Mouse (Mus musculus) effector memory CD4-positive, alpha-beta T cell, adult 7 months (primary cell): Measurements from ENCODE around the gene Grem1. TPM values are rescaled to one million over a fixed set of nuclear protein-coding genes. Genes with fewer than 3 reads are reported as not detected.

Experiments
- polyA plus RNA-seq: library from polyadenylated mRNA; unstranded; fragments of 100-300 nt; shearing (Covaris generic); gene quantifications from one replicate; pipeline ENCODE4 v1.2.1, GENCODE M21; 2017

The Grem1 gene
- polyA plus RNA-seq = not detected

DNA sequence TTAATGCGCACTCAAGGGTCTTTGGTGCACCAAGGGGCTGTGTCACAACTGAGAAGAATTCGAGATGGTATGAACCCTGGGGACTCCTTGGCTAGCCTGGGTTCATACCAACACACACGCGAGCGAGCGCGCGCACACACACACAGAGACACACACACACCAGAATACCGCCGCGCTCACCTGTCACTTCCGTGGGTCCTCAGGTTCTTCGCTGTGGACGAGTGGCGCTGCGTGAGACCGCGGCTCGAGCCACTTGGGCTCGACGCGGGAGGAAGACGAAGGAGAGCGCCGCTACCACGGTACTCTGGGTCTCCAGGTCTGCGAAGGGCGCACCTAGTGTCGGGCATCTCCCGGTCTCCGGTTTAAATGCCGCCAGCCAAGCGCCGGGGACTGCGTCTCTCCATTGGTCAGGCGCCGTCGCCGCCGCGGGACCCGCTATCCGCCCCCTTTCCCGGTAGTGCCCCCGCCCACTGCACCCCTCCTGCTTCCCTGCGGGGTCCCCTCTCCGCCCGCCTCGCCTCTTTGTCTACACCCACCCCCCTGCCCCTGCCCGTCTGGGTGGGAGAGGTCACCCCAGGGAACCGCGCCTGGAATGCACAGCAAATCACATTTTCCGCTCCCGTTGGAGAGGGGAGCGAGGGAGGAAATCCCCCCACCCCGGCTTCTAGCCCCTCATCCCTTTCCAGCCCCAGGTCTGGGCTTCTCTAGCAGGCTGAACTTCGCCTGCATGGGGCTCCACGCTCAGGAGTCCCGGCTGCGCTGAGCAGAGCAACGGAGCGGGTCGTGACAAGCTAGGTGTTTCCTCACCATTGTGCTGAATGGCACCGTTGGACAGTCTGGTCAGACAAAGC lies at the start of gene Grem1:
Grem1 (minus strand) TSS at position 336 of the 851 bp plus-strand sequence.

Other genes with a start within 250 kb of the Grem1 start
- gene Scg5, start 70.5 kb upstream of the Grem1 start, polyA plus RNA-seq = 2.6 TPM
- 2.9 TPM for gene Arhgap11a, start 90.0 kb upstream of the Grem1 start, polyA plus RNA-seq